Mouse (Mus musculus): ENCODE measurements at regions not wholly inside any gene's neighbourhood (a gene's known extent, or its start where the extent isn't known, plus 50 kb on each side); places are given as distances from the start of the nearest gene placed in this dataset.

- no peak for TF ChIP-seq CTCF (IDR thresholded peaks at IDR 0.05; ENCODE audit: low read depth, low read length)
- TF ChIP-seq EP300 (IDR thresholded peaks at IDR 0.05; ENCODE audit: insufficient read depth, low read depth, low read length), result no peak
- TF ChIP-seq POLR2A (IDR thresholded peaks at IDR 0.05; ENCODE audit: insufficient read depth, low read length), result no peak
Measured at GRCm38 (mm10) chr2:61476648-61477047, 101.7 kb upstream of the Tank start.

Measured in ES-Bruce4 (cell line).